Mouse (Mus musculus): ENCODE measurements around the gene Zmym6. TPM values are rescaled to one million over a fixed set of nuclear protein-coding genes. Genes with fewer than 3 reads are reported as not detected.
"Not testable (repeated sequence)": the region's sequence is repeated elsewhere in the genome, so short reads cannot be mapped to it uniquely, and the experiment has no call there.

The Zmym6 gene
- polyA plus RNA-seq, 1 experiment from 2014 or later: 22.3 TPM

- WGBS: 94% methylated on average over 4 of the region's 4 CpGs
- no peak for ATAC-seq (ENCODE audit: insufficient number of reproducible peaks, low FRiP score, low TSS enrichment, low read depth)
Observed at GRCm38 (mm10) chr4:127095090-127095489, 17.9 kb downstream of the Zmym6 start.

GRCm38 (mm10) chr4:127099552-127099951 is 22.4 kb downstream of the Zmym6 start:
- H3K9me3 ChIP-seq (ENCODE audit: control insufficient read depth, low read length); H3K4me2 ChIP-seq (ENCODE audit: low read depth, severe bottlenecking); ATAC-seq (ENCODE audit: insufficient number of reproducible peaks, low FRiP score, low TSS enrichment, low read depth); H3K4me1 ChIP-seq (ENCODE audit: control insufficient read depth, insufficient read depth, low read length); H3K9ac ChIP-seq (ENCODE audit: low read length); H3K4me3 ChIP-seq (ENCODE audit: low read depth, low read length); H3K36me3 ChIP-seq (ENCODE audit: control insufficient read depth, insufficient read depth, low read length); DNase-seq (ENCODE audit: low spot score); H3K27me3 ChIP-seq (ENCODE audit: control insufficient read depth, insufficient read depth, low read length); H3K27ac ChIP-seq (replicated peaks; ENCODE audit: low read depth, low read length): not testable (repeated sequence)
- 91% methylated on average over 1 of the region's 2 CpGs for WGBS

More at GRCm38 (mm10) chr4:127095090-127095489, 17.9 kb downstream of the Zmym6 start:
- H3K27me3 ChIP-seq (ENCODE audit: control insufficient read depth, insufficient read depth, low read length): no peaks in the 10 kb centered on the region
- H3K9me3 ChIP-seq (ENCODE audit: control insufficient read depth, low read length): no peaks in the 10 kb centered on the region
- peaks cover 2% of the 10 kb centered on the region; the same call in 1 of the 2 replicates for H3K36me3 ChIP-seq (ENCODE audit: control insufficient read depth, insufficient read depth, low read length)
- no peak overlapping the region for H3K27ac ChIP-seq (replicated peaks; ENCODE audit: low read depth, low read length)
- H3K4me3 ChIP-seq (ENCODE audit: low read depth, low read length): no peak overlapping the region
- H3K4me1 ChIP-seq (ENCODE audit: control insufficient read depth, insufficient read depth, low read length): no peaks in the 10 kb centered on the region
- no peak for DNase-seq (ENCODE audit: low spot score)
- no peak overlapping the region for H3K4me2 ChIP-seq (ENCODE audit: low read depth, severe bottlenecking)
- no peak overlapping the region for H3K9ac ChIP-seq (ENCODE audit: low read length)

GRCm38 (mm10) chr4:127107566-127107965 is 30.4 kb downstream of the Zmym6 start:
- no peaks in the 10 kb centered on the region for H3K36me3 ChIP-seq (ENCODE audit: control insufficient read depth, insufficient read depth, low read length)
- H3K9ac ChIP-seq (ENCODE audit: low read length): no peak overlapping the region
- DNase-seq (ENCODE audit: low spot score) (no peak), ATAC-seq (ENCODE audit: insufficient number of reproducible peaks, low FRiP score, low TSS enrichment, low read depth) (no peak)
- WGBS: 93% methylated on average over 4 of the region's 4 CpGs
- no peak overlapping the region for H3K4me3 ChIP-seq (ENCODE audit: low read depth, low read length)
- no peaks in the 10 kb centered on the region for H3K27me3 ChIP-seq (ENCODE audit: control insufficient read depth, insufficient read depth, low read length)
- H3K9me3 ChIP-seq (ENCODE audit: control insufficient read depth, low read length): no peaks in the 10 kb centered on the region
- no peaks in the 10 kb centered on the region for H3K4me1 ChIP-seq (ENCODE audit: control insufficient read depth, insufficient read depth, low read length)
- H3K4me2 ChIP-seq (ENCODE audit: low read depth, severe bottlenecking): no peak overlapping the region
- H3K27ac ChIP-seq (replicated peaks; ENCODE audit: low read depth, low read length): no peak overlapping the region

- no peak overlapping the region for H3K9ac ChIP-seq (ENCODE audit: low read length)
- H3K9me3 ChIP-seq (ENCODE audit: control insufficient read depth, low read length): no peaks in the 10 kb centered on the region
- H3K27me3 ChIP-seq (ENCODE audit: control insufficient read depth, insufficient read depth, low read length): no peaks in the 10 kb centered on the region
- H3K4me2 ChIP-seq (ENCODE audit: low read depth, severe bottlenecking): no peak overlapping the region
- H3K4me1 ChIP-seq (ENCODE audit: control insufficient read depth, insufficient read depth, low read length): no peaks in the 10 kb centered on the region
- DNase-seq (ENCODE audit: low spot score) (no peak), ATAC-seq (ENCODE audit: insufficient number of reproducible peaks, low FRiP score, low TSS enrichment, low read depth) (no peak)
- no peaks in the 10 kb centered on the region for H3K36me3 ChIP-seq (ENCODE audit: control insufficient read depth, insufficient read depth, low read length)
- no peak overlapping the region for H3K4me3 ChIP-seq (ENCODE audit: low read depth, low read length)
- WGBS: 75% methylated on average over 4 of the region's 4 CpGs
- H3K27ac ChIP-seq (replicated peaks; ENCODE audit: low read depth, low read length): no peak overlapping the region
Observed at GRCm38 (mm10) chr4:127110570-127110969, 33.4 kb downstream of the Zmym6 start.

- DNase-seq (ENCODE audit: low spot score) (no peak), ATAC-seq (ENCODE audit: insufficient number of reproducible peaks, low FRiP score, low TSS enrichment, low read depth) (no peak)
- Histone ChIP-seq H3K36me3 (ENCODE audit: control insufficient read depth, insufficient read depth, low read length) (peaks cover 3% of the 10 kb centered on the region; the same call in 1 of the 2 replicates), H3K9ac (ENCODE audit: low read length) (no peak within 1 kb of the TSS), H3K4me2 (ENCODE audit: low read depth, severe bottlenecking) (no peak within 1 kb of the TSS), H3K27me3 (ENCODE audit: control insufficient read depth, insufficient read depth, low read length) (no peaks in the 10 kb centered on the region), H3K4me1 (ENCODE audit: control insufficient read depth, insufficient read depth, low read length) (no peaks in the 10 kb centered on the region), H3K27ac (replicated peaks; ENCODE audit: low read depth, low read length) (no peak within 1 kb of the TSS), H3K4me3 (ENCODE audit: low read depth, low read length) (no peak within 1 kb of the TSS), H3K9me3 (ENCODE audit: control insufficient read depth, low read length) (no peaks in the 10 kb centered on the region)
- WGBS: 95% methylated on average over 5 of the region's 5 CpGs
Observed at GRCm38 (mm10) chr4:127123391-127123790, 46.2 kb downstream of the Zmym6 start, which contains the start of gene Tmem35b. Gene Tmem35b (plus strand): TSS chr4:127123691.

- H3K27me3 ChIP-seq (ENCODE audit: control insufficient read depth, insufficient read depth, low read length): no peaks in the 10 kb centered on the region
- H3K9ac ChIP-seq (ENCODE audit: low read length): no peak overlapping the region
- H3K36me3 ChIP-seq (ENCODE audit: control insufficient read depth, insufficient read depth, low read length): peaks cover 3% of the 10 kb centered on the region; the same call in 1 of the 2 replicates
- H3K4me3 ChIP-seq (ENCODE audit: low read depth, low read length): no peak overlapping the region
- ATAC-seq (ENCODE audit: insufficient number of reproducible peaks, low FRiP score, low TSS enrichment, low read depth): no peak
- no peak overlapping the region for H3K4me2 ChIP-seq (ENCODE audit: low read depth, severe bottlenecking)
- WGBS: 93% methylated on average over 1 of the region's 1 CpGs
- H3K9me3 ChIP-seq (ENCODE audit: control insufficient read depth, low read length): no peaks in the 10 kb centered on the region
- DNase-seq (ENCODE audit: low spot score): no peak
- H3K4me1 ChIP-seq (ENCODE audit: control insufficient read depth, insufficient read depth, low read length): no peaks in the 10 kb centered on the region
- no peak overlapping the region for H3K27ac ChIP-seq (replicated peaks; ENCODE audit: low read depth, low read length)
Observed at GRCm38 (mm10) chr4:127124331-127124730, 47.1 kb downstream of the Zmym6 start.

- Histone ChIP-seq H3K27ac (replicated peaks; ENCODE audit: low read depth, low read length) (no peak overlapping the region; the same call in 1 of the 2 replicates), H3K27me3 (ENCODE audit: control insufficient read depth, insufficient read depth, low read length) (no peaks in the 10 kb centered on the region), H3K4me1 (ENCODE audit: control insufficient read depth, insufficient read depth, low read length) (no peaks in the 10 kb centered on the region), H3K9ac (ENCODE audit: low read length) (peak overlapping the region; percentile 63), H3K4me3 (ENCODE audit: low read depth, low read length) (peak overlapping the region; percentile 49), H3K36me3 (ENCODE audit: control insufficient read depth, insufficient read depth, low read length) (peaks cover 3% of the 10 kb centered on the region; the same call in 1 of the 2 replicates), H3K4me2 (ENCODE audit: low read depth, severe bottlenecking) (peak overlapping the region; percentile 59), H3K9me3 (ENCODE audit: control insufficient read depth, low read length) (no peaks in the 10 kb centered on the region)
- whole genome bisulfite sequencing: 1% methylated on average over 35 of the region's 35 CpGs
- peak; percentile 92 for ATAC-seq (ENCODE audit: insufficient number of reproducible peaks, low FRiP score, low TSS enrichment, low read depth)
- peak; percentile 92 for DNase-seq (ENCODE audit: low spot score)
Observed at GRCm38 (mm10) chr4:127125834-127126463, 48.8 kb downstream of the Zmym6 start.

- H3K9ac ChIP-seq (ENCODE audit: low read length): no peak overlapping the region
- H3K4me2 ChIP-seq (ENCODE audit: low read depth, severe bottlenecking): no peak overlapping the region
- H3K4me3 ChIP-seq (ENCODE audit: low read depth, low read length): no peak overlapping the region
- 47% methylated on average over 1 of the region's 1 CpGs for WGBS
- H3K4me1 ChIP-seq (ENCODE audit: control insufficient read depth, insufficient read depth, low read length): no peaks in the 10 kb centered on the region
- H3K36me3 ChIP-seq (ENCODE audit: control insufficient read depth, insufficient read depth, low read length): no peaks in the 10 kb centered on the region
- ATAC-seq (ENCODE audit: insufficient number of reproducible peaks, low FRiP score, low TSS enrichment, low read depth) (no peak), DNase-seq (ENCODE audit: low spot score) (no peak)
- no peaks in the 10 kb centered on the region for H3K9me3 ChIP-seq (ENCODE audit: control insufficient read depth, low read length)
- H3K27ac ChIP-seq (replicated peaks; ENCODE audit: low read depth, low read length): no peak overlapping the region
- no peaks in the 10 kb centered on the region for H3K27me3 ChIP-seq (ENCODE audit: control insufficient read depth, insufficient read depth, low read length)
Observed at GRCm38 (mm10) chr4:127134687-127135086, 57.5 kb downstream of the Zmym6 start.

- no peak for ATAC-seq (ENCODE audit: insufficient number of reproducible peaks, low FRiP score, low TSS enrichment, low read depth)
- 87% methylated on average over 5 of the region's 5 CpGs for WGBS
Observed at GRCm38 (mm10) chr4:127137591-127137990, 60.4 kb downstream of the Zmym6 start.

More at GRCm38 (mm10) chr4:127137591-127137990, 60.4 kb downstream of the Zmym6 start:
- Histone ChIP-seq H3K9me3 (ENCODE audit: control insufficient read depth, low read length) (no peaks in the 10 kb centered on the region), H3K4me3 (ENCODE audit: low read depth, low read length) (no peak overlapping the region), H3K27me3 (ENCODE audit: control insufficient read depth, insufficient read depth, low read length) (no peaks in the 10 kb centered on the region), H3K9ac (ENCODE audit: low read length) (no peak overlapping the region), H3K27ac (replicated peaks; ENCODE audit: low read depth, low read length) (no peak overlapping the region), H3K4me2 (ENCODE audit: low read depth, severe bottlenecking) (no peak overlapping the region), H3K36me3 (ENCODE audit: control insufficient read depth, insufficient read depth, low read length) (no peaks in the 10 kb centered on the region), H3K4me1 (ENCODE audit: control insufficient read depth, insufficient read depth, low read length) (no peaks in the 10 kb centered on the region)
- DNase-seq (ENCODE audit: low spot score): no peak
